Mouse (Mus musculus): ENCODE measurements around the gene Mvd. TPM values are rescaled to one million over a fixed set of nuclear protein-coding genes. Genes with fewer than 3 reads are reported as not detected.

Mvd gene
- polyA plus RNA-seq, 1 experiment from 2014 or later: 14.4 TPM

- Histone ChIP-seq H3K27ac (replicated peaks in 1 of 2; ENCODE audit: control insufficient read depth in 1 of 2, insufficient read depth in 1 of 2, low read depth in 2 of 2, low read length in 2 of 2) (no peak overlapping the region), H3K9me3 (ENCODE audit: control insufficient read depth, low read length) (no peaks in the 10 kb centered on the region), H3K4me1 (ENCODE audit: control insufficient read depth in 2 of 2, insufficient read depth in 2 of 2, low read length in 2 of 2) (peaks cover 8 to 14% of the 10 kb centered on the region in 2 experiments), H3K27me3 (ENCODE audit: control insufficient read depth, insufficient read depth, low read length) (no peaks in the 10 kb centered on the region), H3K4me2 (ENCODE audit: low read length) (no peak overlapping the region), H3K4me3 (ENCODE audit: control insufficient read depth in 1 of 2, insufficient read depth in 1 of 2, low read depth in 1 of 2, low read length in 2 of 2) (no peak overlapping the region), H3K36me3 (ENCODE audit: control insufficient read depth, insufficient read depth, low read length) (peaks cover 33% of the 10 kb centered on the region), H3K9ac (ENCODE audit: low read length) (no peak overlapping the region)
- WGBS: 80% methylated on average over 24 of the region's 24 CpGs
- ATAC-seq (ENCODE audit: insufficient number of reproducible peaks, insufficient read depth, low FRiP score, low read depth): no peak
Observed at GRCm38 (mm10) chr8:122423217-122423616, 20.0 kb downstream of the Mvd start.

- WGBS: 80% methylated on average over 14 of the region's 14 CpGs
- no peak for ATAC-seq (ENCODE audit: insufficient number of reproducible peaks, insufficient read depth, low FRiP score, low read depth)
- Histone ChIP-seq H3K4me2 (ENCODE audit: low read length) (no peak within 1 kb of the TSS), H3K9me3 (ENCODE audit: control insufficient read depth, low read length) (no peaks in the 10 kb centered on the region), H3K36me3 (ENCODE audit: control insufficient read depth, insufficient read depth, low read length) (peaks cover 43% of the 10 kb centered on the region), H3K27ac (replicated peaks in 1 of 2; ENCODE audit: control insufficient read depth in 1 of 2, insufficient read depth in 1 of 2, low read depth in 2 of 2, low read length in 2 of 2) (no peak within 1 kb of the TSS), H3K4me3 (ENCODE audit: control insufficient read depth in 1 of 2, insufficient read depth in 1 of 2, low read depth in 1 of 2, low read length in 2 of 2) (no peak within 1 kb of the TSS), H3K9ac (ENCODE audit: low read length) (no peak within 1 kb of the TSS), H3K4me1 (ENCODE audit: control insufficient read depth in 2 of 2, insufficient read depth in 2 of 2, low read length in 2 of 2) (peaks cover 8 to 14% of the 10 kb centered on the region in 2 experiments), H3K27me3 (ENCODE audit: control insufficient read depth, insufficient read depth, low read length) (no peaks in the 10 kb centered on the region)
Observed at GRCm38 (mm10) chr8:122421376-122422070, 21.7 kb downstream of the Mvd start, which contains the start of gene Il17c. Gene Il17c (plus strand): TSS chr8:122422020.

DNA sequence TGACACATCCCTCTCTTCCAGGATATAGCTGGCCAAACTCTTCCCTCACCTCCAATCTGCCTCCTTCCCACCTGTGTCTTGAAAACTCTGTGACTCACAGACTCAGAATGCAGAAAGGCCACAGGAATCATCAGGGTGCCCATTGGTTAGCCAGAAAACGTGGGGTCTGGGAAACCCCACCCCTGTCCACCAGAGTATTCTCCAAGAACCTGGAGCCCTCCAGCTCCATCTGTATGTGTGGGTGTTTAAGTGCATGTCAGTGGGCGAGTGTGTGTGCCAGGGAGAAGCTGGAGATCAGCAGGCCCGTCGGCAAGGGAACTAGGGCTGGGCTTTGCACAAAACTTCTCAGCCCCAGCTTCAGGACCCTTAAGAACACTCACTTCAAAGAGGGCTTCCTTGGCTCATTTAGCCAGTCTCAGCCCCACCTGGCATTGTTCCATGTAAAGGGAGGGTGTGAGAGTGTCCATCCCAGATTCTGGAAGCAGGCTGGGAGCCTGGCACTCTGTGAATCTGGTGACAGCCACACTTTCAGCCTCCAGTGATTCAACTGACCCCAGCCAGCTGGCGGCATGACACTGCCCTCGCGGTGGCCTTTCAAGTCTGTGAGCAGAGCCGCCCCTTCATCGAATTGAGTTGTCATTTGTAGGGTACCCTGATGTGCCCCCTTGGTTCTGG, 23.2 kb downstream of the Mvd start:
- no peak for ATAC-seq (ENCODE audit: insufficient number of reproducible peaks, insufficient read depth, low FRiP score, low read depth)
- no peaks in the 10 kb centered on the region for H3K9me3 ChIP-seq (ENCODE audit: control insufficient read depth, low read length)
- no peak overlapping the region for H3K4me2 ChIP-seq (ENCODE audit: low read length)
- peaks cover 45% of the 10 kb centered on the region for H3K36me3 ChIP-seq (ENCODE audit: control insufficient read depth, insufficient read depth, low read length)
- 52% methylated on average over 9 of the region's 9 CpGs for WGBS
- H3K27ac ChIP-seq (replicated peaks in 1 of 2; ENCODE audit: control insufficient read depth in 1 of 2, insufficient read depth in 1 of 2, low read depth in 2 of 2, low read length in 2 of 2): no peak overlapping the region
- no peak overlapping the region for H3K9ac ChIP-seq (ENCODE audit: low read length)
- H3K4me1 ChIP-seq (ENCODE audit: control insufficient read depth in 2 of 2, insufficient read depth in 2 of 2, low read length in 2 of 2): peaks cover 8 to 14% of the 10 kb centered on the region in 2 experiments
- H3K27me3 ChIP-seq (ENCODE audit: control insufficient read depth, insufficient read depth, low read length): no peaks in the 10 kb centered on the region
- H3K4me3 ChIP-seq (ENCODE audit: control insufficient read depth in 1 of 2, insufficient read depth in 1 of 2, low read depth in 1 of 2, low read length in 2 of 2): no peak overlapping the region

DNA sequence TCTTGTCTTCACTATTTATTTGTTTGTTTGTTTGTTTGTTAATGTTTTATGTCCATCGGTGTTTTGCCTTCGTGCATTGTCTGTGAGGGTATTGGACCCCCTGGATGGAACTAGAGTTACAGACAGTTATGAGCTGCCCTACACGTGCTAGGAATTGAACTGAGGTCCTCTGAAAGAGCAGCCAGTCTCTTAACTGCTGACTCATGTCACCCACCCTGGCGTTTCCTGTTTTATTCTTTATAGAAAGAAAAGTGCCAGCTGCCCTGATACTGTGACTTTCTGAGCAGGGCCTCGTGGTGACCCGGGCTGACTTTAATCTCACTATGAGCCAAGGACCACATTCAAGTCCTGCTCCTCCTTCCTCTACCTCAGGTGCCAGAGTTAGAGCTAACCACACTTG, 27.7 kb downstream of the Mvd start:
- 85% methylated on average over 6 of the region's 6 CpGs for WGBS
- ATAC-seq (ENCODE audit: insufficient number of reproducible peaks, insufficient read depth, low FRiP score, low read depth): no peak
- H3K9ac ChIP-seq (ENCODE audit: low read length): no peak overlapping the region

DNA sequence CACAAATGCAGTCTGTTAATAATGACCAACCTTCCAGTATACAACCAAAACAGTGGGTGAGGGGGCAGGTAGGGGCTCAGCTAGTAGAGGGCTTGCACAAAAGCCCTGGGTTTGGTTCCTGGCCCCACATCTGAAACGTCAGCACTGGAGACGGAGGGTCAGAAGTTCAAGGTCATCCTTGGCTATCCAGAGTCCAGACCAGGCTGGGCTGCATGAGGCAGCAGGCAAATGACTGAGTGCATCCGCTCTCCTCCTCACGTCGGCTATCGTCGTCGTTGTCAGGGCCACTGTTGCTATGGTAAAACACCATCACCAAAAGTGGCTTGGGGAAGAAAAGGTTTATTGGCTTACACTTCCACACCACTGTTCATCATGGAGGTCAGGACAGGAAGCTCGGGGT, 28.9 kb downstream of the Mvd start:
- Histone ChIP-seq H3K9me3 (ENCODE audit: control insufficient read depth, low read length) (no peaks in the 10 kb centered on the region), H3K36me3 (ENCODE audit: control insufficient read depth, insufficient read depth, low read length) (peaks cover 99% of the 10 kb centered on the region), H3K27ac (replicated peaks in 1 of 2; ENCODE audit: control insufficient read depth in 1 of 2, insufficient read depth in 1 of 2, low read depth in 2 of 2, low read length in 2 of 2) (no peak overlapping the region), H3K9ac (ENCODE audit: low read length) (no peak overlapping the region), H3K4me3 (ENCODE audit: control insufficient read depth in 1 of 2, insufficient read depth in 1 of 2, low read depth in 1 of 2, low read length in 2 of 2) (no peak overlapping the region), H3K27me3 (ENCODE audit: control insufficient read depth, insufficient read depth, low read length) (no peaks in the 10 kb centered on the region), H3K4me1 (ENCODE audit: control insufficient read depth in 2 of 2, insufficient read depth in 2 of 2, low read length in 2 of 2) (no peaks in the 10 kb centered on the region), H3K4me2 (ENCODE audit: low read length) (no peak overlapping the region)
- 75% methylated on average over 9 of the region's 9 CpGs for WGBS
- no peak for ATAC-seq (ENCODE audit: insufficient number of reproducible peaks, insufficient read depth, low FRiP score, low read depth)

More for the DNA sequence above, 27.7 kb downstream of the Mvd start:
- H3K36me3 ChIP-seq (ENCODE audit: control insufficient read depth, insufficient read depth, low read length): peaks cover 86% of the 10 kb centered on the region
- H3K4me3 ChIP-seq (ENCODE audit: control insufficient read depth in 1 of 2, insufficient read depth in 1 of 2, low read depth in 1 of 2, low read length in 2 of 2): no peak overlapping the region
- no peaks in the 10 kb centered on the region for H3K9me3 ChIP-seq (ENCODE audit: control insufficient read depth, low read length)
- H3K4me1 ChIP-seq (ENCODE audit: control insufficient read depth in 2 of 2, insufficient read depth in 2 of 2, low read length in 2 of 2): peaks cover 0 to 4% of the 10 kb centered on the region in 2 experiments; a peak in 2 of 4 replicates
- no peaks in the 10 kb centered on the region for H3K27me3 ChIP-seq (ENCODE audit: control insufficient read depth, insufficient read depth, low read length)
- no peak overlapping the region for H3K4me2 ChIP-seq (ENCODE audit: low read length)
- H3K27ac ChIP-seq (replicated peaks in 1 of 2; ENCODE audit: control insufficient read depth in 1 of 2, insufficient read depth in 1 of 2, low read depth in 2 of 2, low read length in 2 of 2): no peak overlapping the region

DNA sequence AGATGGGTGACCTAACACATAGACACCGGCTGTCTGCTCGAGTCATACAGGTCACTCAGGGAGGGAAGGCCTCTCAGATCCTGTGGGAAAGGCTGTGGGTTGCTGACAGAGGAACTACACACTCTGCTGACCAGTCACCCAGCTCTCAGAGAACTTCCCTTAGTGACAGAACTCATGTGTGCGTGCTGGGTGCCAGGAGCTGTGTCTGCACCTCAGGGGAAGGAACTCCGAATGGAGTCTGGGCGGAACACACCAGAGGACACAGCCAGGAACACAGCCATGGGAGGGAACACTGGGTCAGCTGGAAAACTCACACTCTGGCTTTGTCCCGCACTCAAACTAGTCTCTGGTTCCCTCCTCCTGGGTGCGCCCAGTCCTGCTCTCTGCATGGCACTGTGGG, 35.5 kb downstream of the Mvd start:
- H3K27me3 ChIP-seq (ENCODE audit: control insufficient read depth, insufficient read depth, low read length): no peaks in the 10 kb centered on the region
- ATAC-seq (ENCODE audit: insufficient number of reproducible peaks, insufficient read depth, low FRiP score, low read depth): no peak
- H3K9ac ChIP-seq (ENCODE audit: low read length): no peak overlapping the region
- H3K27ac ChIP-seq (replicated peaks in 1 of 2; ENCODE audit: control insufficient read depth in 1 of 2, insufficient read depth in 1 of 2, low read depth in 2 of 2, low read length in 2 of 2): no peak overlapping the region
- H3K36me3 ChIP-seq (ENCODE audit: control insufficient read depth, insufficient read depth, low read length): peaks cover 100% of the 10 kb centered on the region
- peaks cover 0 to 6% of the 10 kb centered on the region in 2 experiments; a peak in 1 of 4 replicates for H3K4me1 ChIP-seq (ENCODE audit: control insufficient read depth in 2 of 2, insufficient read depth in 2 of 2, low read length in 2 of 2)
- 92% methylated on average over 7 of the region's 7 CpGs for WGBS
- no peak overlapping the region for H3K4me3 ChIP-seq (ENCODE audit: control insufficient read depth in 1 of 2, insufficient read depth in 1 of 2, low read depth in 1 of 2, low read length in 2 of 2)
- no peak overlapping the region for H3K4me2 ChIP-seq (ENCODE audit: low read length)
- H3K9me3 ChIP-seq (ENCODE audit: control insufficient read depth, low read length): no peaks in the 10 kb centered on the region

- Histone ChIP-seq H3K27me3 (ENCODE audit: control insufficient read depth, insufficient read depth, low read length) (no peaks in the 10 kb centered on the region), H3K4me3 (ENCODE audit: control insufficient read depth in 1 of 2, insufficient read depth in 1 of 2, low read depth in 1 of 2, low read length in 2 of 2) (no peak overlapping the region), H3K4me2 (ENCODE audit: low read length) (no peak overlapping the region), H3K9ac (ENCODE audit: low read length) (no peak overlapping the region), H3K36me3 (ENCODE audit: control insufficient read depth, insufficient read depth, low read length) (peaks cover 100% of the 10 kb centered on the region), H3K9me3 (ENCODE audit: control insufficient read depth, low read length) (no peaks in the 10 kb centered on the region), H3K27ac (replicated peaks in 1 of 2; ENCODE audit: control insufficient read depth in 1 of 2, insufficient read depth in 1 of 2, low read depth in 2 of 2, low read length in 2 of 2) (no peak overlapping the region), H3K4me1 (ENCODE audit: control insufficient read depth in 2 of 2, insufficient read depth in 2 of 2, low read length in 2 of 2) (peaks cover 0 to 6% of the 10 kb centered on the region in 2 experiments; a peak in 1 of 4 replicates)
- WGBS: 67% methylated on average over 9 of the region's 9 CpGs
- no peak for ATAC-seq (ENCODE audit: insufficient number of reproducible peaks, insufficient read depth, low FRiP score, low read depth)
Observed at GRCm38 (mm10) chr8:122405146-122405805, 37.9 kb downstream of the Mvd start.
